Mouse (Mus musculus) ovary, postnatal 36 days (tissue): ENCODE data around the gene Cstf1.

Source experiments
- DNase-seq: peaks from one replicate; pipeline ENCODE4 v3.0.0; 2022; ENCODE audit warnings: low spot score, mixed read lengths

Cstf1 gene

DNA sequence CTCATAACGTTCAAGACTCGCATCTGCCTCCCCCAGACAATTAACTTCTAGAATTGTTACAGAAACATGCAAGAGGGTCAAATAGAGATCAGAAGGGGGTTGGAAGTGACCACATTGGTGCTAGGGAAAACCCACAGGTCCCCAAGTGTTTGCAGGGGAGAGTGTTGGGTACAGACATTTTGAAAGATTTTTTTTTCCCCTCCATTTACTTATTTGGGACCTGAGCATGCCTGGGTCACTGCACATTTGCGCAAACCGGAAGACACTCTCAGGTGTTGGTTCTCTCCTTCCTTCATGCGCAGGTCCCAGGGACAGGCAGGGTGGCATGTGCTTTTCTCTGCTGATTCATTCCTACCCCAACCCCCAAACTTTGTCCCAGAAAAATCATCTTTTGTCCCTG, 46.4 kb downstream of the Cstf1 start:
- DNase-seq: no peak

DNA sequence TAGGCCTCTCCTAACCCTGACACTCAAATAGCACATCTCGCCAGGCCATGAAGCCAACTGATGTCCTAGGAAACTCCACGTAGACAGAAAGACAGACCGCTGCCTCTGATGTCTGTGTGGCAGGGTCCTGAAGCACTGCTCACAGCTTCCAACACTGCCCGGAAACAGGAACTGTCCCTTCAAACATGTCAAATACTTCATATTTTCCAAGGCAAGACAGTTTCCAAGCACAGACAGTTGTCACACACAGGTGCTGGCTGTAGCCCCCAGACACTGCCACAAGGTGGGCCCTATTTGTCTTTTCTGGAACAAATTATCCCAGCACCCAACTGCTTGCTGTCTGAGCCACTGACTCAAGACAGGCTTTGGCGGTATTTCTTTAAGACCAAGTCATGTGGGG, 47.7 kb downstream of the Cstf1 start:
- no peak for DNase-seq

GRCm38 (mm10) chr2:172430609-172431008, 60.1 kb downstream of the Cstf1 start:
- DNase-seq: peak; percentile 27
